Mouse (Mus musculus) frontal cortex, adult 2 months (tissue): Measurements from ENCODE around the gene Ppt2. TPM values are rescaled to one million over a fixed set of nuclear protein-coding genes. Genes with fewer than 3 reads are reported as not detected.
A peak's percentile ranks its signal among the peaks of the same experiment; 100 is the strongest.

Experiments
- DNase-seq, 2 experiments: peaks; one replicate each; pipeline ENCODE4 v3.0.0; 2022; ENCODE audit warnings: low spot score in 1 of 2; ENCODE audit errors: extremely low spot score in 1 of 2
- polyA plus RNA-seq: library from polyadenylated mRNA; depleted of rRNA; stranded (reverse); fragments of >200 nt; gene quantifications from 2 replicates; pipeline ENCODE4 v1.2.3, GENCODE M21; 2012

The Ppt2 gene
- polyA plus RNA-seq, 1 experiment = 43.0 TPM

DNA sequence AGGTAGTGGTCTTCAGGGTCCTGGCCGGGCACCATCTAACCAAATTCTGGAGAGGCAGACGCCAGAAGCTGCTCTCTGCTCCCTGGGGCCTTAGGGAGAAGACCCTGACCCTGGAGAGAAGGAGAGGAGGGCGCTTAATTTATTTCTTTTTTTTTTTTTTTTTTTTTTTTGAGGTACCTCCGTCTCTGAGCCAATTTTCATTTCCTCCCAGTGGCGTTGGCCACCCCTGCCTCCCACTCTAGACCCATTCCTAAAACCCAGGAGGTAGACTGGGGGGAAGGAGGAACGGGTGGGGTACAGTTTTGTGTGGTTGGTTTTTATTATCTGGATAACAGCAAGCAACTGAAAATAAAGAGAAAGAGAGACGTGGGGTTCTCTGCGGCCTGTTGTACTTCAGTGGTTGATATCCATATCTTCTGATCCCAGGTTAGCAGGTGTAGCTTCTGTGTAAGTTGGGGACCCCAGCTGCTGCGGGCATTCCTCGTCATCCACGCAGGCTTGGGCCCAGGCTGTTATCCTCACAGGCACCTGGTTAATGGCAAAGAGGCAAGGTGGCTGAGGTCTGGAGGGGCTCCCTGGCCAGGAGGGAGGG is 15.2 kb downstream of the Ppt2 start:
- DNase-seq = no peak

DNA sequence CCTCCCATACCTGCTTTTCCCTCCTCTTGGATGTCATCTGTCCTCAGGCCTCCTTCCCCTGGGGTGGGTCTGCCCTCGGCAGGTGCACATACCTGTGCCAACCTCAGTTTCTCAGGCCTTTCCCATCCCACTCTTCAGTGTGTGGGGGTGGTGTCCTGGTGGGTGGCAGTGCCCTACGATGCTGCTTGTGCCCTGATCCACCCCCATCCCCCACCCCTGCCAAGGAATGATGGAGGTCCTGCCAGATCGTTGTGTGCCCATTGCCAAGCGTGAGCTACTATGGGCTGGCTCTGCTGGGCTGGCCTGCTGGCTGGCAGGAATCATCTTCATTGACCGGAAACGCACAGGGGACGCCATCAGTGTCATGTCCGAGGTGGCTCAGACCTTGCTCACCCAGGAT is 17.3 kb downstream of the Ppt2 start:
- no peak for DNase-seq

DNA sequence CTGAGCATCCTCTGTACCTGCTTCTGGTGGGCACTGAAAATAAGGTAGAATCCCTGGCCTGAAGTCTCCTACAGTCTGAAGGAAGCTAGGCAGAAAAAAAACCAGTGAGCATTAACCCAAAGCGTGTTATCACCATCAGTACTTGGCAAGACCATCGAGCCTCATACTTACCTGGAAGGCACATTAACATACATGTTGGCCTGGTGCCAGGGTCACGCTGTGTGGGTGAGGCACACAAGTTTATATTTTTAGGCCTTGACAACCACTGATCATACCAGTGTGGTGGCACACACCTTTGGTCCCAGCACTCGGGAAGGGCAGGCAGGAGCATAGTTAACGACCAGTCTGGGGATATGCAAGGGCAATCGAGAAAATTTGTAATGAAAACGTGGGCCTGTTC is 20.3 kb downstream of the Ppt2 start:
- DNase-seq = no peak

DNA sequence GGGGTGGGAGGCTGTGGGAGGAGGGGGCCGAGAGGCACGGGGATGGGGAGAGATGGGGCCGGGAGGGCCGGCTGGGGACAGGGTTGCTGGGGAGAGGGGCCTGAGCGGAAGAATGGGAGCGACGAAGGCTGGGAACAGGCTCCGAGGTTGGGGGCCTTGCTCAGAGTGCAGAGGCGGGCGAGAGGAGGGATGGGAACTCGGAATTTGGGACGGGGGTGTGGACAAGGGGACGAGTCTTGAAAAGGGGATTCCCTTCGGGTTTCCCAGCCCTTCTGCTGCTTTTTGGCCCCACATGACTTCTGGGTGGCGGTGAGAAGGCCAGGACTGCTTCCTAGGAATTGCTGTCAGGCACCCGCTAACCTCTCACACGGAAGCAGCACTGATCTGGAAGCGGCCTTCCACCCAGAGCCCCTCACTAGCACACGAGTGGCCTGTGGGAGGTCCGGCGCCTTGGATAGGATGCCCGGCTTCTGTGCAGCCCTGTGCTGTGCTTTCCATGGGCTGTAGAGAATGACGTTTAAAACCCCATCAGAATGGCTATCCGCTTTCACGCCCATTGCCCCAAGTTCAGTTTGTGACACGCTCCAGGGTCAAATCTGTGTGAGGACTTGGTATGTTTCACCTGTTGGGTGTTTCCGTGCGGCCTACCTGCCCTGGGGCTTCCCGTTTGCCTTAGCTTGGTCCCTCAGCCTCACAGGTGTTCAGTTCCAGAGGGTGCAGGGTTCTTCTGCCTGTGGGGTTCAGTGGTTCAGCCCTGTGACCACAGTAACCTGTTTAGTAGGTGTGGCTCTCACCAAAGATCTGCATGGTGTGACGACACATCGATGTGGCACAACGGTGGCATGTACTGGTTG is 21.9 kb downstream of the Ppt2 start:
- DNase-seq = no peak

DNA sequence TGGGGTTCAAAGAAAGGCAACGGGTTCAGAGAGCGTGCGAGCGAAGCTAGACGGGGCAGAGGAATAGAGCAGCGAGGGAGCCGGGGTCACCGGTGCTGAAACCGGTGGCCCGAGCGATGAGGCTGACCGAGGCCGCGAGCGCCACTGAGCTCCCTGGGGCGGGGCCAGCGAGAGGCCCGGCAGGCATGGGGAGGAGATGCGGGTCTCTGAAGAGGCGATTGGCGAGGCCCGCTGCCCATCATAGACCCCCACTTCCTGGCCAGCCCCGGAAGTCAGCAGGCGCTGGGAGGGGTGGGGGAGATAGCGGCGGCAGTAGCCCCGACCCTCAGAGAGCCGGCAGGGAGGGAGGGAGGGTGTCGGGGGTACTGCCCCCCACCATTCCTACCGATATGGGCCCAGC is 22.7 kb downstream of the Ppt2 start:
- DNase-seq = peak; percentile 94 to 98

DNA sequence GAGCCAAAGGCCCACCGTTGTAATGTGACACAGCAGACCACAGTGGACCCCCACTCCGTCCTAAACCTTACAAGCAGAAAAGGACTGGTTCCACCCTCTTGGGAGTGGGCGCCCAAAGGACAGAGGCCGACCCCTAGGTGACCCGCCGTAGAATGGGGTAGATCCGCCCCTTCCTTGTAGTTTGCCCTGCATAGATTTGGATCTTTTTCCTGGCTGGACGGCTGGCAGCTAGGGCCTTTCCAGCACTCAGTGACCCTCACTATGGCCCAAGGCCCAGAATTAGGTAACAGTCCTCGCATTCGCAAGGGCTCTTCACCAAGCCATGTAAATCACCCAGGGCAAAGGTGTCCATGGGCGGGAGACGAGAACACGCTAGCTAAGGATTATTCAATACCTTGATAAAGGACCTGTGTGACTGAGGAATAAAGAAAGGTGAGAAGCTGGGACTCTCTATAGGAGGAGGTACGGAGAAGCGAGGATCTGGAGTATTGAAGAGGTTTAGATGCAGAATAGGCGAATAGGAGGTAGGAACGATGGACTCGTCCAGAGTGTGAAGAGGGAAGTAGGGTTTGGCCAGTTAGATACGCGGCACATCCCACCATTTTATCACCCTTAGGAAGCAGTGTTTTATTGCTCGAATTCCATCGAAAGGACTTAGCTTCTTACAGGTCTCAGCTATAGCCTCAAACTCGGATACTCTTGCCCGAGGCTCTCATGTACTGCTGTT is 23.6 kb downstream of the Ppt2 start:
- DNase-seq = no peak

DNA sequence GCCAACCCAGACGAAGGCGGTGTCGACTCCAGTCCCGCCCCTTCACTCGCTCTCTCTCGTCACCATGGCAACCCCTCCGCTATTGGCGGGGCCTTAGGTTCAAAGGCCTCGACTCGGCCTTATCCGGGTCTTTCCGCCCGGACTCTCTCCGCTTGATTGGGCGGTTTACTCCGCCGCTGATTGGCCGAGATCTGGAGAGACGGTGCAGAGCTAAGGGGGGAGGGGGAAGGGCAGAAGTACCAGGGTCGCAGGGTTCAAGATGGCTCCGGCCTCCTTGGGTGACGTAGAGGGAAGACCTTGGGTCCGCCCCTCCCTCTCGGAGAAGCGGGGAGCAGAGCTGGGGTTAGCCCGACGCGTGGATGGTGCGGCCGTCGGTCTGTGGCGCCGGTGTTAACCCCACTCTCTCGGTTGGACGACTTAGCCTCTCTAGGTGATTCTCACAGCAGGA is 24.2 kb downstream of the Ppt2 start, which contains the start of gene Agpat1:
Agpat1 (plus strand) TSS at position 202 of the 448 bp plus-strand sequence.
- DNase-seq = peak; percentile 98

DNA sequence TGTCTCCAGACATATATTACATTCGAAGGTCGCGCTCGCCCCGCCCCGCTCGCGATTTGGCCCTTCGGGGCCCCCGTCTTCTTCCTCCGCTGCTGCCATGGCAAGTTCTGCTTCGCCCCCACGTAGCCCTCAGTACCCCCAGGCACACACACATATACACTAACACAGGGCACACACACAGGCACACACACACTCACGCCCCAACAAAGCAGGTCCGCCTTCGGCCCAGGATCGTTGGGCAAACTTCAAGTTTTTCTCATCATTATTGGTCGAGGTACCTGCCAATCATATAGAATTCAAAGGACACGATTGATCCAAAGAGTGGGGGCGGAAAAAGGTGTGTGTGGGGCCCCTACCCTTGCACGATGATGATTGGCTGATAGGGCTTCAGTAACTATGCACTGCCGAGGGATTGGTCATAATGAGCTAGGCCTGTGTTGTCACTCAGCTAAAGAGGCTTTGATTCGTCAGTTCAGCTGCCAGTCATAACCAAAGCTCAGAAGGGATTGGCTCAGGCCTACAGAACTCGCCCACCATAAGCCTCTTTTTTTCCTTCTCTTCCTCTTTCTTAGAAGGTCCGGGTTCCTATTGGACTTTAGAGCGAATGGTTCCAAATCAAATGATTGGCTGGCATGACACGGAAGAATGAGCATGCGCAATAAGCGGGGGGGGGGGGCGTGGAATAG is 24.8 kb downstream of the Ppt2 start, which contains the start of gene Rnf5:
Rnf5 (minus strand) TSS at position 316 of the 686 bp plus-strand sequence.
- DNase-seq = peak; percentile 100

DNA sequence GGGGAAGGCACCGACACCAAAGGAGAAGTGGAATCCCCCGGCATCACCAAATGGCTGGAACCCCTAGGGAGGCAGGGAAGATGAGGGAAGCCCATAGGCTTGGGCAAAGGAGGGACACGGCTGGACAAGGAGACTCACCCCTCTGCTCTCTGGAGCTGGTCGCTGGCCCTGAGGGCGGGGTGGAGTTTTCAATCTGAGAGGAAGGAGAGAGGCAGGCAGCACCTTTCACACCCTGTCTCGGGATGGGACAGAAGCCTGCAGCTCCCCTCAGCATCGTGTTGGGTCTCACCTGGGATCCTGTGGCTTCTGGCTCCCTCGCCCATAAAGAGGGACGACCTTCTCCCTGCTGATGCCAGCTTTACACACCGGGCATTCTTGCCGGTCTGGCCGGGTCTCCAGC is 26.5 kb downstream of the Ppt2 start:
- DNase-seq = no peak

DNA sequence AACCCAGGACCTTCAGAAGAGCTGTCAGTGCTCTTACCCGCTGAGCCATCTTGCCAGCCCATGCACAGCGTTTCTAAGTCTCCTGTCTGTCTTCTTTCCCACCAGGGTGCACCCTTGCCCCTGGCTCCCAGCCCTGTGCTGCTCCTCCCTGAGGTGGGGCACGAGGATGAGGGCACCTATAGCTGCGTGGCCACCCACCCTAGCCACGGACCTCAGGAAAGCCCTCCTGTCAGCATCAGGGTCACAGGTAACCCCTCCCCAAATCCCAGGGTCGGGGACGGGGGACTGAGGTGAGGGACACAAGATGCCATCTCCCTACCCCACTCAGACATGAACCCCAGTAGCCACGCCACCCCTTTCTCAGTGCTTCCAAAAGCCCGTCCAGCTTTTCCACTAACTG is 28.4 kb downstream of the Ppt2 start:
- no peak for DNase-seq

DNA sequence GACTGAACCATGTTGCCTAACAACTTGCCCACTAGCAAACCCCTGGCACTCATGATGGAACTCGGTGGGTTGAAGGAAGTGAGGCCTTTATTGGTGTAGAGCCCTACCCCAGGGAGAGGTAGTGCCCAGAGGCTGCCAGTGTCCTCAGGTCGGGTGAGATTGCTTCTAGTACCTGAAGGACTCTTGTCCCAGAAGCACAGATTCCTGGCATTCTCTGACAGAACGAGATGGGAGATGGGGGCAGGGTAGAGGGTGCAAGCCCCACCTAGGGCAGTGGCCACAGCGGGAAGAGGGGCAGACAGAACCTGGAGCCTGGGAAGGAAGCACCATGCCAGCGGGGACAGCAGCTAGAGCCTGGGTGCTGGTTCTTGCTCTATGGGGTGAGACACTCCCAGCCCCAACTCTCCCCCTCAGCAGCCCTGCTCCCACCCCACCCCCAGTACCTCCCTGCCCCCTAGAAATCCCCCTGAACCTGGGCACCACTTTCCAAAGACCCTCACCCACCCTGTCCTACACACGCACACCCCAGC is 30.7 kb downstream of the Ppt2 start, which contains the start of gene Ager:
Ager (plus strand) TSS at position 297 of the 530 bp plus-strand sequence.
- DNase-seq = no peak

DNA sequence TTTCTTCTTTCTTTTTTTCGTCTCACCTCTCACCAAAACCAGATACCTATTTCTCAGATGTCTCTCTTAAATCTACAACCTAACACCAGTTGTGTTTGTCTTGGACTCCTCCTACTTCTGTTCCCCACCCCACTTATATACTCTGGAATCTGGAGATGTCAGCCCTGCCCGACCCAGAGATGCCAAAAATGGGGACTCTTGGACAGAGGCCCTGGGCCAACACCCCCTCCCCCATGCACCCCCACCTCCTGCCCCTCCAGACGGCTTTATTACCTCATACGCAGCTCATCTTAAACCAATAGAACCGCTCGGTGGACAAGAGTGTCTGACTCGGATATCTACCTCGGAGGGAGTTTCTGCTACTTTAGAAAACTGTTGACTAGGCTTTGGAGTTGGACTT is 32.2 kb downstream of the Ppt2 start:
- DNase-seq = no peak

DNA sequence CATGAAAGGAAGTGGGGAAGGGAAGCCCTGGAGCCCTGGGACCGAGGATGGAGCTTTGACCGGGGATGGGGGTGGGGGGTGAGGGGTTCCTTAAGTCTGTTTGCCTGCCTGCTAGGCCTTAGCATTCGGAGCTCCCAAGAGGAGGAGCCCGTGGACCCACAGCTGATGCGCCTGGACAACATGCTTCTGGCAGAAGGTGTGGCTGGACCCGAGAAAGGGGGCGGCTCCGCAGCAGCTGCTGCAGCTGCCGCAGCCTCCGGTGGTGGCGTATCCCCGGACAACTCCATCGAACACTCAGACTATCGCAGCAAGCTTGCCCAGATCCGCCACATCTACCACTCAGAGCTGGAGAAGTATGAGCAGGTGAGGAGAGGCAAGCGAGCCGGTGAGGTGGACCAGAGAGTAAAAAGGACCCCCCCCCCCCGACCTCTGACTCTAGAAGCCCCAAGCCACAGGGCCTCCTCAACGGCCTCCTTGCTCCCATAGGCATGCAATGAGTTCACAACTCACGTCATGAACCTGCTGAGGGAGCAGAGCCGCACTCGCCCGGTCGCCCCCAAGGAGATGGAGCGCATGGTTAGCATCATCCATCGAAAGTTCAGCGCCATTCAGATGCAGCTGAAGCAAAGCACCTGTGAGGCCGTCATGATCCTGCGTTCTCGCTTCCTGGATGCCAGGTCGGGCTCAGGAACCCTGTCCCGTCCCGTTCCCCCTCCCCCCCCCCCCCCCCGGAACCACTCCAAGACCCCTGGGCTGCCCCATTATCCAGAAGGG is 34.4 kb downstream of the Ppt2 start:
- DNase-seq = no peak

DNA sequence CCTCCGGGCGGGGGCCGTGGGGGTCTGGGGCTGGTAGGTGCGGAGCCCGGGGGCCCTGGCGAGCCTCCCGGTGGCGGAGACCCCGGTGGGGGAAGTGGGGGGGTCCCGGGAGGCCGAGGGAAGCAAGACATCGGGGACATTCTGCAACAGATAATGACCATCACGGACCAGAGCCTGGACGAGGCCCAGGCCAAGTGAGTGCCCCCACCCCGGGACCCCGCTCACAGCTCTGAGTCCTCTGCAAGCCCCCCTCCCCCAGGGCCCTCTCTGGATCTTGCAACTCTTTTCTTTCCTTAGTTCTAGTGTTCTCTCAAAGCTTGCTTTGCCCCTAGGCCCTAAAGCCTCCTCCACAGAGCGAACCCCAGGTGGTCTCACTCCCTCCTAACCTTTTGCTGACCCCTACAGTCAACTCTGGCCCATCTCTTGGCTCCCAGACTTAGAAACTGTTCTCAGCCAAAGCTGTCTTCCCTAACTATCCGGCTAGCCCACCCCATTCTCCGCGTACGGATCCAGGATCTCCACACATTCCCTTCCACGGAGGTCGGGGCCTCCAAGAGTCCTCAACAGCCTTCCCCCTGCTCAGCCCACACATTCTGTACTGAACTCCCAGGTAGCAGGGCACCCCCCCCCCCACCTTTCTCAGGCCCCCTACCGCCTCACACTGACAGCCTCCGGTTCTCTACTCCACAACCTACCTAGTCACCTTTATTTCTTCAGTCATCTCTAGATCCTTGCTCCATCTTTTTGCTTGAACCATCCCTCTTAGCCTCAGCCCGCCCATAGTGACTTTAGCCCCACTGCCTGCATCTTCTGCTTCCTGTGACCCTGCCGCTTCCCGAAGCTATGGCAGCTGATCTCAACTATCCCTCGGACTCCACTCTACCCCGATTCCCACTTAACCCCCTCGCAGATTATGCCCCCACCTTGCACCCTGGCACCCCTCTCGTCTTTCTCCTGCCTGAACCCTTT is 35.4 kb downstream of the Ppt2 start:
- no peak for DNase-seq

DNA sequence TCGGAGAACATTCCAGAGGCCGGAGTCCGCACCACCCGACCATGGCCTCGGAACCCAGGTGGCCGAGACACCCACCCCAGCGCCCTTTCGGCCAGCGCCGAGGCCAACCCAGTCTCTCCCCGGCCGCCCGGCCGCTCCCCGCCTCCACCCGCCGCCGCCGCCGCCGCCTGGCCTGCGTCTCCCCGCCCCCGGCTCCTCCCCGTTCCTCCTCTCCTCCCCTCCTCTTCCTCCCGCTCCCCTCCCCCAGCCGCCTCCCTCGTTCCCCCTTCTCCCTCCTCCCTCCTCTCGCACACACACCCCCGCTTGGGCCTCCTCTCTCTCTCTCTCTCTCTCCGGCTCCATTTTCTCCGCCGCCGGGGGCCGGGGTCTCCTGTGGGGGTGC is 36.3 kb downstream of the Ppt2 start:
- peak in 1 of 2 experiments; percentile 79 for DNase-seq

DNA sequence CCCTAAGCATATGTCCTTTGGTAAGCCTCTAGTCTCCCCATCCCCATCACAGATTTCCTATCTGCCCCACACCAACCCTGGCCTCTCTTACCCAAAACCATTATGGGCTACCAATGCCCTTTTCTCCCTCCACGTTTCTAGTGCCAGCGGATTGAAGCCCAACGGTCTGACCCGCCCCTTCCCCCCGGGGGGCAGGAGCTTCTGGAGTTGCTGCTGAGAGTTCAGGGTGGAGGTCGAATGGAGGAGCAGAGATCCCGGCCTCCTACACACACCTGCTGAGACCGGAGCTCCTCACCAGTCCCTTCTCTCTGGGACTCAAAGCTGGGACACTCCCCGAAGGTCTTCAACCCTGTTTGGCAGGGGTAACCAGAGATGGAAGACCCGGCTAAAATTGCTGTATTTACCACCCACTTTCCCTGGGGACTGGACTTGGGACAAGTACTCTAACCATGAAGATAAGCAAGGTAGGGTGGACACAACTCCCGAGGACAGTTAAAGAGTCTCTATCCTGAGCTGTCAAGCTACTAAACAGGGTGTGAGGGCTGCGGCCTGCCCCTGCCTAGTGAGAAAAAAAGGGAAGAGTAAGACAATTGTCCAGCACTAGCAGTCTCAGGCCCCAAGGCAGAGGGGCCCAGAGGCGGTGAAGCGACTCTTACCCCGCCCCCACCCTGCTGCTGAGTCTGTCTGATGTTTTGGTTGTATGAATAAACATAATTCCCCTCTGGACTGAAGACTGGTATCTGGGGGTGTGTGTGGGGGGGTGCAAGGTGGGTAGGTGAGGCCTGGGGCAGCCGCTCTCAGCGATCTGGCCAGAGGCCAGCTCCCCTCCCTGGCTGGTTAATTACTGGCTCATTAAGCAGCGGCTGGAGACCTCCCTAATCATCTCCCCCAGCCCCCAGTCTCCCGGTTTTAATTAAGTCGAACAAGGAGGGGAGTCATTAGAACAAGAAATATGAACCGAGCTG is 37.0 kb downstream of the Ppt2 start, which contains the start of gene Pbx2:
Pbx2 (plus strand) TSS at position 238 of the 965 bp plus-strand sequence.
- no peak for DNase-seq
